Mouse (Mus musculus): Measurements from ENCODE around the gene Thada. TPM values are rescaled to one million over a fixed set of nuclear protein-coding genes. Genes with fewer than 3 reads are reported as not detected.
"Not testable (repeated sequence)": the region's sequence is repeated elsewhere in the genome, so short reads cannot be mapped to it uniquely, and the experiment has no call there.

Gene Thada
- total and polyA plus RNA-seq, 3 experiments = 5.0 to 8.3 (median 7.7) TPM

GRCm38 (mm10) chr17:84305074-84305473 lies 160.9 kb downstream of the Thada start:
- H3K36me3 ChIP-seq (ENCODE audit: control insufficient read depth, insufficient read depth, low read length) = peaks cover 2% of the 10 kb centered on the region; the same call in 1 of the 2 replicates
- H3K4me3 ChIP-seq = no peak overlapping the region
- peaks cover 2% of the 10 kb centered on the region; the same call in 1 of the 2 replicates for H3K4me1 ChIP-seq (ENCODE audit: control insufficient read depth, insufficient read depth, low read length)
- intact Hi-C loops (cut with DNase I) = no loop called here
- H3K79me2 ChIP-seq (replicated peaks; ENCODE audit: control insufficient read depth, insufficient read depth, low read length) = no peaks in the 10 kb centered on the region
- H3K9ac ChIP-seq (ENCODE audit: low read depth, low read length) = no peak overlapping the region
- 96% methylated on average over 5 of the region's 5 CpGs for WGBS
- no peak for DNase-seq
- H3K27ac ChIP-seq = no peak overlapping the region
- no peak for TF ChIP-seq EP300 (IDR thresholded peaks at IDR 0.05; ENCODE audit: insufficient read depth, low read depth, low read length)
- no peak for TF ChIP-seq CTCF (IDR thresholded peaks at IDR 0.05)
- no peak for TF ChIP-seq POLR2A (IDR thresholded peaks at IDR 0.05; ENCODE audit: insufficient read depth, low read depth, low read length)
- no peaks in the 10 kb centered on the region for H3K27me3 ChIP-seq (ENCODE audit: control insufficient read depth, insufficient read depth, low read length)

- WGBS = 91% methylated on average over 5 of the region's 5 CpGs
Measured at GRCm38 (mm10) chr17:84304141-84304540, 161.9 kb downstream of the Thada start.

GRCm38 (mm10) chr17:84297976-84298375 lies 168.0 kb downstream of the Thada start:
- Histone ChIP-seq H3K27ac (no peak overlapping the region), H3K79me2 (replicated peaks; ENCODE audit: control insufficient read depth, insufficient read depth, low read length) (no peaks in the 10 kb centered on the region), H3K9ac (ENCODE audit: low read depth, low read length) (no peak overlapping the region), H3K4me3 (no peak overlapping the region), H3K36me3 (ENCODE audit: control insufficient read depth, insufficient read depth, low read length) (peaks cover 3% of the 10 kb centered on the region; the same call in 1 of the 2 replicates), H3K4me1 (ENCODE audit: control insufficient read depth, insufficient read depth, low read length) (no peaks in the 10 kb centered on the region; the same call in 1 of the 2 replicates), H3K27me3 (ENCODE audit: control insufficient read depth, insufficient read depth, low read length) (no peaks in the 10 kb centered on the region)
- intact Hi-C loops (cut with DNase I) = no loop called here
- DNase-seq = no peak
- 94% methylated on average over 6 of the region's 6 CpGs for WGBS
- no peak for TF ChIP-seq EP300 (IDR thresholded peaks at IDR 0.05; ENCODE audit: insufficient read depth, low read depth, low read length)
- TF ChIP-seq CTCF (IDR thresholded peaks at IDR 0.05) = no peak
- TF ChIP-seq POLR2A (IDR thresholded peaks at IDR 0.05; ENCODE audit: insufficient read depth, low read depth, low read length) = no peak

More at GRCm38 (mm10) chr17:84304141-84304540, 161.9 kb downstream of the Thada start:
- intact Hi-C loops (cut with DNase I) = no loop called here
- H3K4me1 ChIP-seq (ENCODE audit: control insufficient read depth, insufficient read depth, low read length) = peaks cover 2% of the 10 kb centered on the region; the same call in 1 of the 2 replicates
- peaks cover 2% of the 10 kb centered on the region; the same call in 1 of the 2 replicates for H3K36me3 ChIP-seq (ENCODE audit: control insufficient read depth, insufficient read depth, low read length)
- TF ChIP-seq EP300 (IDR thresholded peaks at IDR 0.05; ENCODE audit: insufficient read depth, low read depth, low read length) = no peak
- no peak overlapping the region for H3K9ac ChIP-seq (ENCODE audit: low read depth, low read length)
- H3K27me3 ChIP-seq (ENCODE audit: control insufficient read depth, insufficient read depth, low read length) = no peaks in the 10 kb centered on the region
- H3K27ac ChIP-seq = no peak overlapping the region
- no peak overlapping the region for H3K4me3 ChIP-seq
- DNase-seq = no peak
- H3K79me2 ChIP-seq (replicated peaks; ENCODE audit: control insufficient read depth, insufficient read depth, low read length) = no peaks in the 10 kb centered on the region

GRCm38 (mm10) chr17:84293221-84293620 lies 172.8 kb downstream of the Thada start:
- TF ChIP-seq CTCF (IDR thresholded peaks at IDR 0.05) (no peak), EP300 (IDR thresholded peaks at IDR 0.05; ENCODE audit: insufficient read depth, low read depth, low read length) (no peak), POLR2A (IDR thresholded peaks at IDR 0.05; ENCODE audit: insufficient read depth, low read depth, low read length) (no peak)
- no peak for DNase-seq
- 10% methylated on average over 4 of the region's 4 CpGs for WGBS
- peaks cover 4% of the 10 kb centered on the region; the same call in 1 of the 2 replicates for H3K36me3 ChIP-seq (ENCODE audit: control insufficient read depth, insufficient read depth, low read length)
- intact Hi-C loops (cut with DNase I) = no loop called here
- no peak overlapping the region; the same call in 1 of the 2 replicates for H3K9ac ChIP-seq (ENCODE audit: low read depth, low read length)
- no peak overlapping the region for H3K4me3 ChIP-seq
- no peaks in the 10 kb centered on the region for H3K27me3 ChIP-seq (ENCODE audit: control insufficient read depth, insufficient read depth, low read length)
- no peaks in the 10 kb centered on the region for H3K79me2 ChIP-seq (replicated peaks; ENCODE audit: control insufficient read depth, insufficient read depth, low read length)
- H3K4me1 ChIP-seq (ENCODE audit: control insufficient read depth, insufficient read depth, low read length) = peaks cover 1% of the 10 kb centered on the region
- H3K27ac ChIP-seq = peak overlapping the region; percentile 53

GRCm38 (mm10) chr17:84291228-84291627 lies 174.8 kb downstream of the Thada start:
- H3K4me3 ChIP-seq; H3K27me3 ChIP-seq (ENCODE audit: control insufficient read depth, insufficient read depth, low read length); H3K79me2 ChIP-seq (replicated peaks; ENCODE audit: control insufficient read depth, insufficient read depth, low read length); H3K36me3 ChIP-seq (ENCODE audit: control insufficient read depth, insufficient read depth, low read length); intact Hi-C loops (cut with DNase I); H3K27ac ChIP-seq; H3K4me1 ChIP-seq (ENCODE audit: control insufficient read depth, insufficient read depth, low read length); H3K9ac ChIP-seq (ENCODE audit: low read depth, low read length); DNase-seq: not testable (repeated sequence)
- 80% methylated on average over 6 of the region's 6 CpGs for WGBS

- no peak overlapping the region for H3K4me3 ChIP-seq
Measured at GRCm38 (mm10) chr17:84287675-84288420, 178.2 kb downstream of the Thada start.

More at GRCm38 (mm10) chr17:84287675-84288420, 178.2 kb downstream of the Thada start:
- Histone ChIP-seq H3K27ac (no peak overlapping the region), H3K79me2 (replicated peaks; ENCODE audit: control insufficient read depth, insufficient read depth, low read length) (no peaks in the 10 kb centered on the region), H3K36me3 (ENCODE audit: control insufficient read depth, insufficient read depth, low read length) (peaks cover 2% of the 10 kb centered on the region), H3K9ac (ENCODE audit: low read depth, low read length) (no peak overlapping the region), H3K4me1 (ENCODE audit: control insufficient read depth, insufficient read depth, low read length) (peaks cover 1% of the 10 kb centered on the region), H3K27me3 (ENCODE audit: control insufficient read depth, insufficient read depth, low read length) (no peaks in the 10 kb centered on the region)
- no peak for TF ChIP-seq CTCF (IDR thresholded peaks at IDR 0.05)
- no peak for TF ChIP-seq EP300 (IDR thresholded peaks at IDR 0.05; ENCODE audit: insufficient read depth, low read depth, low read length)
- no peak for TF ChIP-seq POLR2A (IDR thresholded peaks at IDR 0.05; ENCODE audit: insufficient read depth, low read depth, low read length)
- DNase-seq = no peak
- intact Hi-C loops (cut with DNase I) = no loop called here
- 85% methylated on average over 8 of the region's 8 CpGs for WGBS

All from heart, adult 2 months (tissue).